Mouse (Mus musculus) liver, embryonic 14.5 days (tissue): Measurements from ENCODE around the gene Nudt8. TPM values are rescaled to one million over a fixed set of nuclear protein-coding genes. Genes with fewer than 3 reads are reported as not detected.
"Not testable (repeated sequence)": the region's sequence is repeated elsewhere in the genome, so short reads cannot be mapped to it uniquely, and the experiment has no call there.

Source experiments
- ATAC-seq: fragments of 200-750 bp; cut with Nextera tagmentation; 2 replicates; pipeline ENCODE4 v1.8.0; 2017; ENCODE audit warnings: moderate number of reproducible peaks, mild to moderate bottlenecking, moderate library complexity; ENCODE audit not compliant: insufficient read depth
- DNase-seq, 3 experiments: peaks; one replicate each; pipeline ENCODE4 v3.0.0-alpha.2; 2012 to 2013; ENCODE audit warnings: low read depth in 3 of 3, low spot score in 3 of 3
- H3K27ac ChIP-seq: fragments of 300-500 bp; sonication (generic); 2 replicates; pipeline ENCODE4 v1.5.1; 2014; ENCODE audit warnings: moderate library complexity, mild to moderate bottlenecking, control low read depth, inconsistent platforms
- H3K27me3 ChIP-seq: fragments of 300-500 bp; sonication (generic); 2 replicates; pipeline ENCODE4 v1.6.1; 2014; ENCODE audit warnings: mild to moderate bottlenecking, low read length, moderate library complexity; ENCODE audit not compliant: control insufficient read depth, insufficient read depth
- H3K36me3 ChIP-seq: fragments of 300-500 bp; sonication (generic); replicated peaks from 2 replicates; pipeline ENCODE4 v1.6.1; 2014; ENCODE audit warnings: low read depth; ENCODE audit not compliant: control insufficient read depth, insufficient read depth
- H3K4me1 ChIP-seq, 2 experiments: fragments of 200-500 bp in 1 of 2; fragments of 300-500 bp in 1 of 2; sonication (generic) in 1 of 2; replicated peaks; 2 replicates each; pipeline ENCODE4 v1.6.1; 2012 to 2014; ENCODE audit warnings: antibody characterized with exemption in 1 of 2, inconsistent platforms in 1 of 2, low read length in 1 of 2; ENCODE audit not compliant: control insufficient read depth in 2 of 2, insufficient read depth in 2 of 2
- H3K4me2 ChIP-seq: fragments of 300-500 bp; sonication (generic); 2 replicates; pipeline ENCODE4 v1.6.1; 2014; ENCODE audit warnings: low read depth, mild to moderate bottlenecking, control low read depth, moderate library complexity
- H3K4me3 ChIP-seq, 2 experiments: fragments of 200-500 bp in 1 of 2; fragments of 300-500 bp in 1 of 2; sonication (generic) in 1 of 2; 2 replicates each; pipeline ENCODE4 v1.5.1; 2012 to 2014; ENCODE audit warnings: low read depth in 2 of 2, low read length in 2 of 2, mild to moderate bottlenecking in 2 of 2, control low read depth in 1 of 2, inconsistent platforms in 1 of 2, moderate library complexity in 1 of 2; ENCODE audit not compliant: insufficient read depth in 1 of 2
- H3K9ac ChIP-seq: fragments of 300-500 bp; sonication (generic); replicated peaks from 2 replicates; pipeline ENCODE4 v1.6.1; 2014; ENCODE audit warnings: mild to moderate bottlenecking, control low read depth, moderate library complexity
- H3K9me3 ChIP-seq: fragments of 300-500 bp; sonication (generic); 2 replicates; pipeline ENCODE4 v1.6.1; 2016; ENCODE audit warnings: low read length, mixed read lengths; ENCODE audit not compliant: control insufficient read depth
- CTCF ChIP-seq: IDR thresholded peaks from 2 replicates; pipeline ENCODE4 v1.5.1; 2016; ENCODE audit warnings: antibody characterized with exemption, low read depth, control low read depth
- EP300 ChIP-seq: IDR thresholded peaks from 2 replicates; pipeline ENCODE4 v1.6.1; 2016; ENCODE audit warnings: antibody characterized with exemption, low read depth
- WGBS: fragments of 180-500 bp; shearing (Covaris S2); extraction: QIAGEN DNeasy Blood & Tissue Kit; methylation state at CpG from one replicate; pipeline ENCODE4 v1.1.7; 2014; ENCODE audit not compliant: insufficient replicate concordance; 5-methylcytosine and 5-hydroxymethylcytosine counted together
- polyA plus RNA-seq, 2 experiments: library from polyadenylated mRNA; depleted of rRNA in 1 of 2; stranded (reverse) in 1 of 2; unstranded in 1 of 2; fragments of >200 nt; fragmentation: Nextera tagmentation in 1 of 2; extraction: Ambion mirVana in 1 of 2; gene quantifications; 2 replicates each; pipeline versions ENCODE4 v1.2.1 to v1.2.3; 2012 to 2014

Gene Nudt8
- polyA plus RNA-seq (2012; rRNA removed), result 2.1 and 2.9 TPM in 2 replicates
- 14.2 and 15.2 TPM in 2 replicates for polyA plus RNA-seq (2014; fragmentation: Nextera tagmentation; extraction: Ambion mirVana)

DNA sequence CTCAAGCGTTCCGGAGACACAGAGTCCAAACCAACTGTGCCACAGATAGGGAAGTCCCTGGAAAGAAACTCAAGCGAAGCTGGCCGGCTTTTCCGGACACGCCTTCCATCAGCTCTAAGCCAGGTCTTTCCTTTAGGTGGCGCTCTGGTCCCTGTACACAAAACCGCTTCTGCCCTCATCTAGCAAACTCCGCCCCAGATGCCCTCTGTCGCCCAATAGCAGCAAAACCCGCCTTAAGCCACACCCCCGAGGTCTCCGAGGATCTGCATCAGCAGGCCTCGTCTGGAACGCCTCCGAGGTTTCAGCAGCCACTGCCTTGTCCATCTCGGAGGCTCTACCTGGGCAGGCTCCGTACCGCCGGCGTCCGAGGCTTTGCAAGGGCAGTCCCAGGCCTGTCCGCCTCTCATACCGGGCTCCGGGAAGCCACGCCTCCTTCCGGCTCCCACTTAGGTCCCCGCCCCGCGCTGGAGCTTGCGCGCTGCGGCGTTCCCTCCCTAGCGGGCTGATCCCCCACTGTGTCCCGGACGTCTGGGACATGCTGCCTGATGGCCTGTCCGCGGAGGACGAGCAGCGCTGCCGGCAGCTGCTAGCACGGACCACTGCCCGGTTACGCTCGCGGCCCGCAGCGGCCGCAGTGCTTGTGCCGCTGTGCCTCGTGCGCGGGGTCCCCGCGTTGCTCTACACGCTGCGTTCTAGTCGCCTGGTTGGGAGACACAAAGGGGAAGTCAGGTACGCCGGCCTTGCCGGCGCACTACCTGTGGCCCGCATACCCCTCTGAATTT is at the start of gene Nudt8, which contains the start of gene Gm49405:
Gene Nudt8 (plus strand): TSS at position 462 of the 782 bp plus-strand sequence.
Gene Gm49405 (plus strand): TSS at position 508 of the 782 bp plus-strand sequence.
- WGBS, result under 1% methylated on average over 64 of the region's 64 CpGs
- Histone ChIP-seq H3K4me2 (peak within 1 kb of the TSS; percentile 72), H3K27me3 (no peaks in the 10 kb centered on the region), H3K4me3 (peak within 1 kb of the TSS; percentile 70 to 75), H3K27ac (peak within 1 kb of the TSS; percentile 82), H3K9me3 (no peaks in the 10 kb centered on the region), H3K4me1 (peaks cover 2 to 10% of the 10 kb centered on the region in 2 experiments; a peak in 2 of 4 replicates), H3K36me3 (no peaks in the 10 kb centered on the region), H3K9ac (peak within 1 kb of the TSS; percentile 77)
- peak; percentile 95 to 96 (median 96) for DNase-seq
- TF ChIP-seq CTCF (peak; percentile 92), EP300 (no peak)
- ATAC-seq, result peak; percentile 90

DNA sequence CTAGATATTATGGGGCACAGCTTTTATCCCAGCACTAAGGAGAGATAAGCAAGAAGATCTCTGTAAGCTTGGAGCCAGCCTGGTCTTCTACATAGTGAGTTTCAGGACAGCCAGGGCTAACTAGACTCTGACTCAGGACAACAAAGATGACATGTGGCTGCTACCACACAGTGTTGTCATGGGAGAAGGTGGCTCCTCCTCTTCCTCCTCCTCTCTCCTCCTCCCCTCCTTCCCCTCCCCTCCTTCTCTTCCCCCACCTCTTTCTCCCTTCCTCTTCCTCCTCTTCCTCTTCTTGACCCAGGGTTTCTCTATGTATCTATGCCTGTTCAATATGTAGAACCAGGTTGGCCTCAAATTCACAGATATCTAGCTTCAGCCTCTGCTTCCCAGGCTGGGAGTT is 48.9 kb upstream of the Nudt8 start:
- H3K9ac ChIP-seq, result no peak overlapping the region
- H3K9me3 ChIP-seq, result no peaks in the 10 kb centered on the region
- DNase-seq (no peak), ATAC-seq (no peak)
- H3K27me3 ChIP-seq, result no peaks in the 10 kb centered on the region
- H3K4me3 ChIP-seq, result no peak overlapping the region
- no peak overlapping the region for H3K27ac ChIP-seq
- no peak overlapping the region for H3K4me2 ChIP-seq
- no peak for TF ChIP-seq EP300
- no peak for TF ChIP-seq CTCF
- H3K36me3 ChIP-seq, result no peaks in the 10 kb centered on the region
- no peaks in the 10 kb centered on the region; a peak in 1 of 4 replicates for H3K4me1 ChIP-seq

DNA sequence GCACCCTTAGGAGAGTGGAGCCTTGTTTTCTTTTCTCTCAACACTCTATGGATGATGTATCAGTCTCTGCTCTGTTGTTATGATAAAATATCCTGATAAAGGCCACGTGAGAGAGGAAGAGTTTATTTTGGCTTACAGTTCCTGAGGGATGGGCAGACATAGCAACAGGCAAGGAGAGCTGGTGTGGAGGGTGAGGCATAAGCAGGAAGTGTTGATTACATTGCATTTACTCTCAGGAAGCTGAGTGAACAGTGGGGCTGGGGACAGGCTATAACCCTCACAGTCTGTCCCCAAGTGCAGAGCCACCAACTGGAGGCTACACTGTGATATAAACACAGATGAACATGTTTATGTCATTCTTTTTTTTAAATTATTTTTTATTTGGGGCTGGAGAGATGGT is 48.3 kb upstream of the Nudt8 start:
- TF ChIP-seq EP300, result no peak
- no peak for TF ChIP-seq CTCF
- H3K9me3 ChIP-seq, result no peaks in the 10 kb centered on the region
- no peaks in the 10 kb centered on the region for H3K27me3 ChIP-seq
- no peak overlapping the region for H3K4me3 ChIP-seq
- H3K27ac ChIP-seq, result no peak overlapping the region
- H3K4me2 ChIP-seq, result no peak overlapping the region
- no peaks in the 10 kb centered on the region for H3K4me1 ChIP-seq
- H3K36me3 ChIP-seq, result no peaks in the 10 kb centered on the region
- 24% methylated on average over 1 of the region's 1 CpGs for WGBS
- no peak overlapping the region for H3K9ac ChIP-seq
- ATAC-seq (no peak), DNase-seq (no peak)

DNA sequence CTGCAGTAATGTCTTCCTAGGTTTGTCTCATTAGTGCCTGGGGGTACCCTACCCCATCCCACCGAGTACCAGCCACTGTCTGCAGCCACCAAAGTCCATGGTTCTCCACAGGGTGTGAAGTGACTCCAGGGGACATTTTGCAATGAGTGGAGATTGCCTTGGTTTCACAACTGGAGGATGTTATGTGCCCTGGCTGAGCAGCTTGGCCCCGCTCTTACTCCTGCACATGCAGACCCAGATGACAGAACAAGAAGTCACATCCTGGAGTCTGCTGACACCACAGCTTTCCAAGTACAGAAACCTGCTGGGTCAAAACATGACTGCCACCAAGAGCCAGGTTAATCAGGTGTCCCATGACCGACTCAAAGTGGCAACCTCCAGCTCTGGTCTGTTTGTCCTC is 45.3 kb upstream of the Nudt8 start:
- H3K36me3 ChIP-seq, result no peaks in the 10 kb centered on the region

DNA sequence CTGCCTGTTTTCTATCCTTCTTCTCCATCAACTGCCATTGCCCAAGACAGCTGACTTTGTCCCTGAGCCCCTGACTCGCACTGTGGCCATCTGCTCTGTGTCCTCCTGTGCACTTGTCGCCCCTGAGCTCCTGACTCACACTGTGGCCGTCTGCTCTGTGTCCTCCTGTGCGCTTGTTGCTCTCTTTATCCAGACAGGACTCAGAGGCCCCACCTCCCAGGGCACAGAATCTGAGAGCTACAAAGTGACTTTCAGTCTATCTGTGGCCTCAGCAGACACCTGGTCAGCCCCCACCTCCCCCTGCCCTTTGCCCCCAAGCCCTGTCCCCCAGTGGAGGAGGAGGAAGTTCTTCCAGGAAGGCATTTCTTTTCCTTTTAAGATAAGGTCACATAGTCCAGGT is 44.6 kb upstream of the Nudt8 start:
- Histone ChIP-seq H3K4me3 (no peak overlapping the region), H3K27ac (no peak overlapping the region), H3K9ac (no peak overlapping the region), H3K36me3 (no peaks in the 10 kb centered on the region), H3K4me1 (no peaks in the 10 kb centered on the region), H3K9me3 (no peaks in the 10 kb centered on the region), H3K4me2 (no peak overlapping the region), H3K27me3 (no peaks in the 10 kb centered on the region)
- no peak for ATAC-seq
- TF ChIP-seq CTCF, result no peak
- no peak for TF ChIP-seq EP300
- DNase-seq, result no peak
- WGBS, result 34% methylated on average over 4 of the region's 4 CpGs

More for the DNA sequence above, 45.3 kb upstream of the Nudt8 start:
- 57% methylated on average over 3 of the region's 3 CpGs for WGBS
- no peaks in the 10 kb centered on the region for H3K9me3 ChIP-seq
- no peak overlapping the region for H3K4me2 ChIP-seq
- no peak overlapping the region for H3K27ac ChIP-seq
- H3K9ac ChIP-seq, result no peak overlapping the region
- no peaks in the 10 kb centered on the region for H3K4me1 ChIP-seq
- no peaks in the 10 kb centered on the region for H3K27me3 ChIP-seq
- DNase-seq (no peak), ATAC-seq (no peak)
- TF ChIP-seq CTCF, result no peak
- no peak for TF ChIP-seq EP300
- H3K4me3 ChIP-seq, result no peak overlapping the region

DNA sequence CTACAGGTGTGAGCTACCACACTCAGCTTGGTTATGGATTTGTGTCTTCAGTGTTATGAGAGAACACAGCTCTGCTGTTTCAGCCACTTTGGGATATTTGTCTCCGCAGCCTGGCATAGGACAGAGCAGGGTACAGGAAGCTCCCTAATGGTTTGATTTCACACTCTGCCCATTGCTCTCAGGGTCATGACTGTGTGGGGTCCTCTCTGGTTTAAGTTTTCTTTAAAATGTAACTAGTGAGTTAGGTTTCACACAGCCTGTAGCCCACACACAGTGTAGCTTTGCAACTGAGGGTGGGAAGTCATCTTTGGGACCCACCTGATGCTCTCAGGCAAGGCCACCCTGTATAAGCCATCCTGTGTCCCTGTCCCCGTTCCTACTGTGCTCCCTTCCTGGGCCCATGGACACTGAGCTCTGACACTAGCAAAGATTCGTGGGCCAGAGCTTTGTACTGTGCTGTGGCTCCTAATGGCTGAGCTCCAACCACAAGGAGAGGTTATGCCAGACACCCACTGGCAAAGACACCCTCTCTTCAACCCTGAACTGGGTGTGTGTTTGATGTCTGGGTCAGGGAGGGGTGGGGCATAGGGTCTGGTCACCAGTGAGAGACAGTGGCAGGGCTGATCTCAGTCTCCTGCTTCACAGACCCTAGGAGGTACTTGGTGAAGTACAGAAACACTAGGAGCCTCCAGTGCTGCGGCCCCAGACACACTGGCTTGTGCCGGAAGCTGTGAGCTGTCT is 42.9 kb upstream of the Nudt8 start:
- not testable (repeated sequence) for H3K36me3 ChIP-seq, H3K4me3 ChIP-seq, H3K4me1 ChIP-seq, ATAC-seq, H3K27ac ChIP-seq, H3K9ac ChIP-seq, H3K27me3 ChIP-seq, DNase-seq, H3K9me3 ChIP-seq, H3K4me2 ChIP-seq
- 56% methylated on average over 5 of the region's 5 CpGs for WGBS
